Mouse (Mus musculus): ENCODE results near the gene Kdelr1. TPM values are rescaled to one million over a fixed set of nuclear protein-coding genes. Genes with fewer than 3 reads are reported as not detected.

Kdelr1 gene
- polyA plus RNA-seq, 1 experiment from 2014 or later, result 97.1 TPM

DNA sequence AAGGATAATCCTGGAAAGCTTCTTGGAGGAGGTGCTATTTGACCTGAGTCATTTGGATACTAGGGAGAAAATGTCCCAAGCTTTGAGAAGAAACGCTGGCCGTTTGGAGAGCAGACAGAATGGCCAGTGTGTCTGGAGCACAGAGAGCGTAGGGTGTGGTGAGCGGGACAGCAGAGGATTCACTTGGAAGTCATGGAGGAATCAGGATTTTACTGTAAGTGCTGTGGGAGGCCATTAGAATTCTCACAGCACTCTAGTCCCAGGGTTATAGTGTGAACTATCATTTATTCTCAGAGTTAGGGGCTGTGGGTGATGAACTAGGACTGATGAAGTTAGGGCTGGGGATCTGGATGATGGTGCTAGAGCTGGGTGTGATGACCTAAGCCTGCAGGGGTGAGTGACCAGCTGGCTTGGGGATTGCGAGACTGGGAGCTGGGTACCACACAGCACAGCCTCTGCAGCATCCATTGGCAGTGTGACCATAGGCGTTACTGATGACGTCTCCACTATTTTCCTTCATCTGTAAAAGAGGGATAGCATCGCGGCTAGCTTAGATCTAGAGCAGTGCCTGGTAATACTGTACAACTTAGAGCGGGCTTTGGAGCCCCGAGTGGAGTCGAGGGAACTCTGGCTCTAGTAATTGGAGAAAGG, 49.5 kb downstream of the Kdelr1 start:
- H3K4me3 ChIP-seq (ENCODE audit: low read depth, low read length), result no peak overlapping the region
- no peak for DNase-seq (ENCODE audit: low spot score)
- no peak overlapping the region; the same call in none of the 2 replicates for H3K4me2 ChIP-seq (ENCODE audit: low read depth, severe bottlenecking)
- H3K4me1 ChIP-seq (ENCODE audit: control insufficient read depth, insufficient read depth, low read length), result peaks cover 29% of the 10 kb centered on the region
- H3K27ac ChIP-seq (replicated peaks; ENCODE audit: low read depth, low read length), result peak overlapping the region; percentile 75
- WGBS, result 80% methylated on average over 12 of the region's 12 CpGs
- H3K9me3 ChIP-seq (ENCODE audit: control insufficient read depth, low read length), result no peaks in the 10 kb centered on the region
- no peak for ATAC-seq (ENCODE audit: insufficient number of reproducible peaks, low FRiP score, low TSS enrichment, low read depth)
- H3K27me3 ChIP-seq (ENCODE audit: control insufficient read depth, insufficient read depth, low read length), result no peaks in the 10 kb centered on the region
- no peaks in the 10 kb centered on the region for H3K36me3 ChIP-seq (ENCODE audit: control insufficient read depth, insufficient read depth, low read length)
- H3K9ac ChIP-seq (ENCODE audit: low read length), result peak overlapping the region; percentile 34; the same call in 1 of the 2 replicates

DNA sequence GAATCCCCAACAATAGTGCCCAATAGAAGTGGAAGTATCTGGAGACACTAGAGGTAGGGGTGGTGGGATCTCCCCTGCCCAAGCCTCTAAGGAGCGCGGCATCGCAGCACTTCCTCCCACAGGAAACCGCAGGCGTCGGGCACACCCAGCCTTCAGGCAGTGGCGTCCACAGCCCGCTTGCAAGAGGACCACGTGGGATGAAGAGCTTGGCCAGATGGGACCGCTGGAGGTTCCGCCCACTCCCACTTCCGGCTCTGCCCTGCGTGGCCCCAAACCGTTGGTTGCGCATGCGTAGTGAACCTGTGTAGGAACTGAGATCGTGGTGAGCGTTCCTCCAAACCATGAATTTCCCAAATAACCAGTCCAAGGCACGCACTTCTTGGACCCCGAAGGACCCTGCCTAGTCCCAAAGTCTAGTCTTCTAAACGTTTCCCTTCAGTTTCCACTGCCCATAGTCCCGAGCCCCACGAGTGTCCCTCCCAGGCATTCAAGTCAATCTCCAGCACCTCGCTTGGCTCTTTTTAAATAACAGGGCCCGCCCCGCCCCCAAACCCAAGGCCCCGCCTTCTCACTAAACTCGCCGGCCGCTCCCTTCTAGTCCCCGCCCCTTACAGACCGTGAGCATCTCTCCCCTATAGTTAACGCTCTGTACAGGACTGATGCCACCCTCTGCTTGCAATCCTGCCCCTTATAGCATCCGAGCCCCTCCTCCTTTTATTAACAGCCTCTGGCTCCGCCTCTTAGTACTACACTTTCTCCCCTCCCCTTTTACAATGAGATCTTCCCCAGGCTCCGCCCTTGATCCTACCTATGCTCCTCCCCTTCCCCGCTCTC, 50.6 kb downstream of the Kdelr1 start:
- ATAC-seq (ENCODE audit: insufficient number of reproducible peaks, low FRiP score, low TSS enrichment, low read depth) (peak; percentile 87), DNase-seq (ENCODE audit: low spot score) (peak; percentile 95)
- no peak overlapping the region; the same call in 1 of the 2 replicates for H3K9ac ChIP-seq (ENCODE audit: low read length)
- 2% methylated on average over 37 of the region's 37 CpGs for WGBS
- H3K27ac ChIP-seq (replicated peaks; ENCODE audit: low read depth, low read length), result peak overlapping the region; percentile 75
- H3K4me1 ChIP-seq (ENCODE audit: control insufficient read depth, insufficient read depth, low read length), result peaks cover 19% of the 10 kb centered on the region
- no peaks in the 10 kb centered on the region for H3K36me3 ChIP-seq (ENCODE audit: control insufficient read depth, insufficient read depth, low read length)
- H3K4me2 ChIP-seq (ENCODE audit: low read depth, severe bottlenecking), result peak overlapping the region; percentile 56
- H3K4me3 ChIP-seq (ENCODE audit: low read depth, low read length), result peak overlapping the region; percentile 31
- no peaks in the 10 kb centered on the region for H3K9me3 ChIP-seq (ENCODE audit: control insufficient read depth, low read length)
- H3K27me3 ChIP-seq (ENCODE audit: control insufficient read depth, insufficient read depth, low read length), result no peaks in the 10 kb centered on the region

DNA sequence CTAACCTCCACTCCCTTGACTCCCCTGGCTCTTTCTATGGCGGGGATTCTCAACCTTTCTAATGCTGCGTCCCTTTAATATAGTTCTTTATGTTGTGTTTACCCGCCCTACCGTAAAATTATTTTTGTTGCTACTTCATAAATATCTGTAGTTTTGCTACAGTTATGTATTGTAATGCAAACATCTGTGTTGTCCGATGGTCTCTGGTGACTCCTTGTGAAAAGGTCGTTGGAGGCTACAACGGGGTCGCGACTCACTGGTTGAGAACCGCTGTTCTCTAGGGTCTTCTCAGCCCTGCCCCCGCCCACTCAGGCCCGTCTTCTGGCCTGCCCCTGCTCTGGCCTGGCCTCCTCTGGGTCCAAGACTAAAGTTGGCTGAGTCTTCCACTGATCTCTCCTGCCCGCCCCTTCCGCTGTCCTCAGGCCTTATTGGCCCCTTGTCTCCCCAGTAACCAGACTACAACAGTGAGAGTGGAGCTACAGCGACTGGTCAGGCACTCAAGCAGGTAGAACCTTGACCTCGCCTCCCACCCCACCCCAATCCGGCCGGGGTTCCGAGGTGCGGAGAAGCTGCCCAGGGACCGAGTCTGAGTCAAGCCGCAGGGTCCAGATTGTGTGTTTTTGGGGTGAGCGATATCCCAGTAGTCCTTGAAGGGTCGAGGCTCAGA, 51.3 kb downstream of the Kdelr1 start, which contains the start of gene Ccdc114:
TSS of gene Ccdc114 (plus strand) at position 311 of the 667 bp plus-strand sequence.
- Histone ChIP-seq H3K9me3 (ENCODE audit: control insufficient read depth, low read length) (no peaks in the 10 kb centered on the region), H3K9ac (ENCODE audit: low read length) (no peak within 1 kb of the TSS; the same call in 1 of the 2 replicates), H3K4me1 (ENCODE audit: control insufficient read depth, insufficient read depth, low read length) (peaks cover 19% of the 10 kb centered on the region), H3K27ac (replicated peaks; ENCODE audit: low read depth, low read length) (peak within 1 kb of the TSS; percentile 75), H3K36me3 (ENCODE audit: control insufficient read depth, insufficient read depth, low read length) (no peaks in the 10 kb centered on the region), H3K27me3 (ENCODE audit: control insufficient read depth, insufficient read depth, low read length) (no peaks in the 10 kb centered on the region), H3K4me2 (ENCODE audit: low read depth, severe bottlenecking) (peak within 1 kb of the TSS; percentile 56), H3K4me3 (ENCODE audit: low read depth, low read length) (peak within 1 kb of the TSS; percentile 31)
- 4% methylated on average over 24 of the region's 24 CpGs for WGBS
- ATAC-seq (ENCODE audit: insufficient number of reproducible peaks, low FRiP score, low TSS enrichment, low read depth), result peak; percentile 14; the same call in 1 of the 2 replicates
- DNase-seq (ENCODE audit: low spot score), result peak; percentile 67

DNA sequence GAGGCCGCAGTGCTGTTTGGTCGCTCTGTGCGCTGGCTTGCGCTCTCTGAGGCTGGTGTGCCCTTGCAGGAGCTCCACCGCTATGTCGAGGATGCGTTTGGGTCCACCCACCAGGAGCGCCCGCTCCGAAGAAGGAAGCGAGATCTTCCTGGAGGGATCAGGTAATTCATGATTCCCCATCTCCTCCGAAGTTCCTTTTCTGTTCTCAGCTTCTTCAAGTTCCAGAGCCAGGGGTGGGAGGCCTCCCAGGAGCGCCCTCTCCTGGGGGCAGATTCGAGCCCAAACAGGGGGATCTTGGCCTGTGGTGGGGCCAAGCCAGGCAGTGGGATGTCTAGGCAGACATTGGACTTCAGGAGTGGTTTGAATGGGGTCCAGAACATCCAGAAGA, 51.9 kb downstream of the Kdelr1 start:
- peaks cover 19% of the 10 kb centered on the region for H3K4me1 ChIP-seq (ENCODE audit: control insufficient read depth, insufficient read depth, low read length)
- peak; percentile 61 for DNase-seq (ENCODE audit: low spot score)
- H3K36me3 ChIP-seq (ENCODE audit: control insufficient read depth, insufficient read depth, low read length), result no peaks in the 10 kb centered on the region
- no peak for ATAC-seq (ENCODE audit: insufficient number of reproducible peaks, low FRiP score, low TSS enrichment, low read depth)
- no peaks in the 10 kb centered on the region for H3K27me3 ChIP-seq (ENCODE audit: control insufficient read depth, insufficient read depth, low read length)
- WGBS, result 11% methylated on average over 14 of the region's 14 CpGs
- no peak overlapping the region for H3K9ac ChIP-seq (ENCODE audit: low read length)
- no peaks in the 10 kb centered on the region for H3K9me3 ChIP-seq (ENCODE audit: control insufficient read depth, low read length)
- H3K4me3 ChIP-seq (ENCODE audit: low read depth, low read length), result peak overlapping the region; percentile 31
- no peak overlapping the region for H3K27ac ChIP-seq (replicated peaks; ENCODE audit: low read depth, low read length)
- peak overlapping the region; percentile 56 for H3K4me2 ChIP-seq (ENCODE audit: low read depth, severe bottlenecking)

DNA sequence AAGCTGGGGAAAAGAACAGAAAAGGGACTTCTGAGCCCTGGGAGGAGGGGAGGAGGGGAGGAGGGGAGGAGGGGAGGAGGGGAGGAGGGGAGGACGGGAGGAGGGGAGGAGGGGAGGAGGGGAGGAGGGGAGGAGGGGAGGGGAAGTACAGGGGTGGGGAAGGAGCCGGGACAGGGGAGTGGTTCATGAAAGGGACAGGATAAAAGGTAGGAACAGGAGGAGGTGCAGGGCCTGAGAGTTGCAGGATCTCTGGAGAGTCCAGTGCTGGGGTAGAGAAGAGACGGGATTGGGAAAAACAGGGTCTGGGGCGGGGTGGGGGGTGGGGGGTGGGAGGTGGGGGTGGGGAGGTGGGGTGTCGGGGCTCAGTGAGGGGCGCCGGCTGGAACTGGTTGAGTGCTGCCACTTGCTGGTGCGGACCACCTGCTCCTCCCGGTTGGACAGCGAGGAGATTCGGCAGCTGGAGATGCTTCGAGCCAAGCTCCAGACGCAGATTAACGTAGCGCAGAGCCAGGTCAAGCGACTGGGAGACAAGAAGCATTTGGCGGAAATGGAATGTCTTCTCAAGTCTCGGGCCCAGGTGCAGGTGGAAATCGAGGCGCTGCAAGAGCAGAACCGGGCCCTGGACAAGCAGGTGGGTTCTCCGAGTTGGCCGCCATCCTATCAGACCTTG, 56.2 kb downstream of the Kdelr1 start:
- Histone ChIP-seq H3K9me3 (ENCODE audit: control insufficient read depth, low read length) (no peaks in the 10 kb centered on the region; the same call in 1 of the 2 replicates), H3K27me3 (ENCODE audit: control insufficient read depth, insufficient read depth, low read length) (no peaks in the 10 kb centered on the region), H3K27ac (replicated peaks; ENCODE audit: low read depth, low read length) (no peak overlapping the region), H3K36me3 (ENCODE audit: control insufficient read depth, insufficient read depth, low read length) (no peaks in the 10 kb centered on the region), H3K4me1 (ENCODE audit: control insufficient read depth, insufficient read depth, low read length) (no peaks in the 10 kb centered on the region), H3K9ac (ENCODE audit: low read length) (no peak overlapping the region), H3K4me2 (ENCODE audit: low read depth, severe bottlenecking) (no peak overlapping the region), H3K4me3 (ENCODE audit: low read depth, low read length) (no peak overlapping the region)
- WGBS, result 11% methylated on average over 20 of the region's 23 CpGs
- ATAC-seq (ENCODE audit: insufficient number of reproducible peaks, low FRiP score, low TSS enrichment, low read depth), result no peak
- no peak for DNase-seq (ENCODE audit: low spot score)

DNA sequence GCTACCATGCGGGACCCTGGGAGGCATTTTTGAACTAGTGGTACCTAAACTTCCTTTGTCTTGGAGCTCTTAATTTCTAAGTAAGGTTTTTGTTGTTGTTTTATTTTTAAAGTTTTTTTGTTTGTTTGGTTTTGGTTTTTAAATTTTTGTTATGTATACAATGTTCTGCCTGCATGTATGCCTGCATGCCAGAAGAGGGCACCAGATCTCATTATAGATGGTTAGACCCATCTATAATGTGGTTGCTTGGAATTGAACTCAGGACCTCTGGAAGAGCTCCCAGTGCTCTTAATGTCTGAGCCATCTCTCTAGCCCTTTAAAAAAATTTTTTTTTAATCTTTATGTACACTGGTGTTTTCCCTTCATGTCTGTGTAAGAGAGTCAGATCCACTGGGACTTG, 57.1 kb downstream of the Kdelr1 start:
- Histone ChIP-seq H3K36me3 (ENCODE audit: control insufficient read depth, insufficient read depth, low read length) (no peaks in the 10 kb centered on the region), H3K4me3 (ENCODE audit: low read depth, low read length) (no peak overlapping the region), H3K4me2 (ENCODE audit: low read depth, severe bottlenecking) (no peak overlapping the region), H3K27me3 (ENCODE audit: control insufficient read depth, insufficient read depth, low read length) (no peaks in the 10 kb centered on the region), H3K27ac (replicated peaks; ENCODE audit: low read depth, low read length) (no peak overlapping the region), H3K9me3 (ENCODE audit: control insufficient read depth, low read length) (no peaks in the 10 kb centered on the region; the same call in 1 of the 2 replicates), H3K4me1 (ENCODE audit: control insufficient read depth, insufficient read depth, low read length) (no peaks in the 10 kb centered on the region), H3K9ac (ENCODE audit: low read length) (no peak overlapping the region)
- DNase-seq (ENCODE audit: low spot score) (no peak), ATAC-seq (ENCODE audit: insufficient number of reproducible peaks, low FRiP score, low TSS enrichment, low read depth) (no peak)
- WGBS, result 90% methylated on average over 1 of the region's 1 CpGs
